Mouse (Mus musculus): ENCODE measurements around the gene Skil. TPM values are rescaled to one million over a fixed set of nuclear protein-coding genes. Genes with fewer than 3 reads are reported as not detected.

Gene Skil
- polyA plus RNA-seq, 1 experiment from 2014 or later, result 24.2 TPM

GRCm38 (mm10) chr3:31148595-31148994 lies 53.7 kb downstream of the Skil start:
- Histone ChIP-seq H3K4me1 (ENCODE audit: control insufficient read depth, insufficient read depth, low read length) (no peaks in the 10 kb centered on the region; the same call in 1 of the 2 replicates), H3K4me2 (ENCODE audit: low read length) (no peak overlapping the region), H3K27me3 (replicated peaks; ENCODE audit: control insufficient read depth, insufficient read depth, low read length) (no peaks in the 10 kb centered on the region), H3K9ac (ENCODE audit: low read length) (no peak overlapping the region), H3K36me3 (ENCODE audit: control insufficient read depth, insufficient read depth, low read length) (no peaks in the 10 kb centered on the region), H3K4me3 (ENCODE audit: low read depth, low read length) (no peak overlapping the region), H3K9me3 (replicated peaks; ENCODE audit: control insufficient read depth, low read length) (no peaks in the 10 kb centered on the region), H3K27ac (ENCODE audit: low read depth, low read length) (no peak overlapping the region)
- no peak for ATAC-seq
- 84% methylated on average over 7 of the region's 7 CpGs for WGBS
- DNase-seq (ENCODE audit: low spot score), result no peak

- Histone ChIP-seq H3K27me3 (replicated peaks; ENCODE audit: control insufficient read depth, insufficient read depth, low read length) (no peaks in the 10 kb centered on the region), H3K4me3 (ENCODE audit: low read depth, low read length) (peak within 1 kb of the TSS; percentile 36), H3K4me1 (ENCODE audit: control insufficient read depth, insufficient read depth, low read length) (no peaks in the 10 kb centered on the region; the same call in 1 of the 2 replicates), H3K36me3 (ENCODE audit: control insufficient read depth, insufficient read depth, low read length) (no peaks in the 10 kb centered on the region), H3K9ac (ENCODE audit: low read length) (peak within 1 kb of the TSS; percentile 45), H3K9me3 (replicated peaks; ENCODE audit: control insufficient read depth, low read length) (no peaks in the 10 kb centered on the region), H3K4me2 (ENCODE audit: low read length) (peak within 1 kb of the TSS; percentile 87), H3K27ac (ENCODE audit: low read depth, low read length) (no peak within 1 kb of the TSS)
- ATAC-seq (peak; percentile 90), DNase-seq (ENCODE audit: low spot score) (peak; percentile 79)
- under 1% methylated on average over 32 of the region's 33 CpGs for WGBS
Measured at GRCm38 (mm10) chr3:31149706-31150105, 54.8 kb downstream of the Skil start, which contains the start of gene Cldn11. Gene Cldn11 (plus strand): TSS chr3:31149920.

GRCm38 (mm10) chr3:31152108-31152507 lies 57.2 kb downstream of the Skil start:
- H3K27me3 ChIP-seq (replicated peaks; ENCODE audit: control insufficient read depth, insufficient read depth, low read length), result no peaks in the 10 kb centered on the region
- 67% methylated on average over 6 of the region's 6 CpGs for WGBS
- H3K4me2 ChIP-seq (ENCODE audit: low read length), result no peak overlapping the region
- no peak overlapping the region for H3K27ac ChIP-seq (ENCODE audit: low read depth, low read length)
- no peak overlapping the region for H3K9ac ChIP-seq (ENCODE audit: low read length)
- H3K36me3 ChIP-seq (ENCODE audit: control insufficient read depth, insufficient read depth, low read length), result no peaks in the 10 kb centered on the region
- no peaks in the 10 kb centered on the region for H3K9me3 ChIP-seq (replicated peaks; ENCODE audit: control insufficient read depth, low read length)
- no peak for DNase-seq (ENCODE audit: low spot score)
- no peaks in the 10 kb centered on the region; the same call in 1 of the 2 replicates for H3K4me1 ChIP-seq (ENCODE audit: control insufficient read depth, insufficient read depth, low read length)
- no peak for ATAC-seq
- H3K4me3 ChIP-seq (ENCODE audit: low read depth, low read length), result no peak overlapping the region

- no peak for DNase-seq (ENCODE audit: low spot score)
- Histone ChIP-seq H3K36me3 (ENCODE audit: control insufficient read depth, insufficient read depth, low read length) (no peaks in the 10 kb centered on the region), H3K9me3 (replicated peaks; ENCODE audit: control insufficient read depth, low read length) (no peaks in the 10 kb centered on the region), H3K27ac (ENCODE audit: low read depth, low read length) (no peak overlapping the region), H3K4me2 (ENCODE audit: low read length) (no peak overlapping the region), H3K9ac (ENCODE audit: low read length) (no peak overlapping the region), H3K4me3 (ENCODE audit: low read depth, low read length) (no peak overlapping the region), H3K4me1 (ENCODE audit: control insufficient read depth, insufficient read depth, low read length) (no peaks in the 10 kb centered on the region), H3K27me3 (replicated peaks; ENCODE audit: control insufficient read depth, insufficient read depth, low read length) (no peaks in the 10 kb centered on the region)
- WGBS, result 56% methylated on average over 3 of the region's 3 CpGs
- ATAC-seq, result no peak
Measured at GRCm38 (mm10) chr3:31156126-31156525, 61.3 kb downstream of the Skil start.

- H3K27ac ChIP-seq (ENCODE audit: low read depth, low read length), result no peak overlapping the region
- H3K4me1 ChIP-seq (ENCODE audit: control insufficient read depth, insufficient read depth, low read length), result no peaks in the 10 kb centered on the region
- DNase-seq (ENCODE audit: low spot score), result no peak
- no peak overlapping the region for H3K4me3 ChIP-seq (ENCODE audit: low read depth, low read length)
- H3K9me3 ChIP-seq (replicated peaks; ENCODE audit: control insufficient read depth, low read length), result no peaks in the 10 kb centered on the region
- no peak overlapping the region for H3K9ac ChIP-seq (ENCODE audit: low read length)
- ATAC-seq, result no peak
- H3K27me3 ChIP-seq (replicated peaks; ENCODE audit: control insufficient read depth, insufficient read depth, low read length), result no peaks in the 10 kb centered on the region
- no peaks in the 10 kb centered on the region for H3K36me3 ChIP-seq (ENCODE audit: control insufficient read depth, insufficient read depth, low read length)
- H3K4me2 ChIP-seq (ENCODE audit: low read length), result no peak overlapping the region
- 85% methylated on average over 15 of the region's 15 CpGs for WGBS
Measured at GRCm38 (mm10) chr3:31157776-31158175, 62.9 kb downstream of the Skil start.

GRCm38 (mm10) chr3:31160046-31160445 lies 65.2 kb downstream of the Skil start:
- Histone ChIP-seq H3K4me2 (ENCODE audit: low read length) (no peak overlapping the region), H3K9me3 (replicated peaks; ENCODE audit: control insufficient read depth, low read length) (no peaks in the 10 kb centered on the region), H3K4me3 (ENCODE audit: low read depth, low read length) (no peak overlapping the region), H3K27me3 (replicated peaks; ENCODE audit: control insufficient read depth, insufficient read depth, low read length) (no peaks in the 10 kb centered on the region), H3K9ac (ENCODE audit: low read length) (no peak overlapping the region), H3K27ac (ENCODE audit: low read depth, low read length) (no peak overlapping the region), H3K4me1 (ENCODE audit: control insufficient read depth, insufficient read depth, low read length) (no peaks in the 10 kb centered on the region), H3K36me3 (ENCODE audit: control insufficient read depth, insufficient read depth, low read length) (no peaks in the 10 kb centered on the region)
- ATAC-seq, result no peak
- no peak for DNase-seq (ENCODE audit: low spot score)
- 77% methylated on average over 10 of the region's 10 CpGs for WGBS

GRCm38 (mm10) chr3:31161336-31161735 lies 66.5 kb downstream of the Skil start:
- H3K36me3 ChIP-seq (ENCODE audit: control insufficient read depth, insufficient read depth, low read length), result no peaks in the 10 kb centered on the region
- no peaks in the 10 kb centered on the region for H3K9me3 ChIP-seq (replicated peaks; ENCODE audit: control insufficient read depth, low read length)
- H3K27ac ChIP-seq (ENCODE audit: low read depth, low read length), result no peak overlapping the region
- no peak overlapping the region for H3K9ac ChIP-seq (ENCODE audit: low read length)
- H3K27me3 ChIP-seq (replicated peaks; ENCODE audit: control insufficient read depth, insufficient read depth, low read length), result no peaks in the 10 kb centered on the region
- H3K4me3 ChIP-seq (ENCODE audit: low read depth, low read length), result no peak overlapping the region
- WGBS, result 26% methylated on average over 6 of the region's 6 CpGs
- no peak overlapping the region for H3K4me2 ChIP-seq (ENCODE audit: low read length)
- DNase-seq (ENCODE audit: low spot score) (no peak), ATAC-seq (no peak)
- H3K4me1 ChIP-seq (ENCODE audit: control insufficient read depth, insufficient read depth, low read length), result 0 out of 2 replicates have a peak, but pooled peaks cover 1% of the 10 kb centered on the region

GRCm38 (mm10) chr3:31162860-31163259 lies 68.0 kb downstream of the Skil start:
- WGBS, result 95% methylated on average over 14 of the region's 14 CpGs
- ATAC-seq, result no peak

GRCm38 (mm10) chr3:31165803-31166202 lies 70.9 kb downstream of the Skil start:
- H3K9me3 ChIP-seq (replicated peaks; ENCODE audit: control insufficient read depth, low read length), result no peaks in the 10 kb centered on the region
- no peaks in the 10 kb centered on the region for H3K27me3 ChIP-seq (replicated peaks; ENCODE audit: control insufficient read depth, insufficient read depth, low read length)
- no peak overlapping the region for H3K9ac ChIP-seq (ENCODE audit: low read length)
- H3K36me3 ChIP-seq (ENCODE audit: control insufficient read depth, insufficient read depth, low read length), result no peaks in the 10 kb centered on the region
- WGBS, result 44% methylated on average over 3 of the region's 3 CpGs
- H3K4me1 ChIP-seq (ENCODE audit: control insufficient read depth, insufficient read depth, low read length), result 0 out of 2 replicates have a peak, but pooled peaks cover 6% of the 10 kb centered on the region
- DNase-seq (ENCODE audit: low spot score) (no peak), ATAC-seq (no peak)
- H3K27ac ChIP-seq (ENCODE audit: low read depth, low read length), result no peak overlapping the region
- no peak overlapping the region for H3K4me3 ChIP-seq (ENCODE audit: low read depth, low read length)
- 0 out of 2 replicates have a peak overlapping the region, but pooled peaks have one; percentile 14 for H3K4me2 ChIP-seq (ENCODE audit: low read length)

More at GRCm38 (mm10) chr3:31162860-31163259, 68.0 kb downstream of the Skil start:
- H3K4me3 ChIP-seq (ENCODE audit: low read depth, low read length), result no peak overlapping the region
- no peak for DNase-seq (ENCODE audit: low spot score)
- H3K9me3 ChIP-seq (replicated peaks; ENCODE audit: control insufficient read depth, low read length), result no peaks in the 10 kb centered on the region
- no peak overlapping the region for H3K9ac ChIP-seq (ENCODE audit: low read length)
- no peak overlapping the region for H3K27ac ChIP-seq (ENCODE audit: low read depth, low read length)
- H3K4me2 ChIP-seq (ENCODE audit: low read length), result no peak overlapping the region
- H3K27me3 ChIP-seq (replicated peaks; ENCODE audit: control insufficient read depth, insufficient read depth, low read length), result no peaks in the 10 kb centered on the region
- no peaks in the 10 kb centered on the region for H3K36me3 ChIP-seq (ENCODE audit: control insufficient read depth, insufficient read depth, low read length)
- 0 out of 2 replicates have a peak, but pooled peaks cover 6% of the 10 kb centered on the region for H3K4me1 ChIP-seq (ENCODE audit: control insufficient read depth, insufficient read depth, low read length)
